Mouse (Mus musculus) neural tube, embryonic 13.5 days (tissue): ENCODE data around the gene Tyw1. TPM values are rescaled to one million over a fixed set of nuclear protein-coding genes. Genes with fewer than 3 reads are reported as not detected.

Source experiments
- ATAC-seq: fragments of 200-750 bp; cut with Nextera tagmentation; 2 replicates; pipeline ENCODE4 v1.8.0; 2017; ENCODE audit warnings: low read depth, mild to moderate bottlenecking, moderate TSS enrichment, moderate library complexity
- H3K27ac ChIP-seq: fragments of 300-500 bp; sonication (generic); replicated peaks from 2 replicates; pipeline ENCODE4 v1.5.1; 2015; ENCODE audit warnings: moderate library complexity, mild to moderate bottlenecking, inconsistent platforms
- H3K27me3 ChIP-seq: fragments of 300-500 bp; sonication (generic); 2 replicates; pipeline ENCODE4 v1.6.1; 2015; ENCODE audit warnings: mild to moderate bottlenecking, inconsistent platforms
- H3K36me3 ChIP-seq: fragments of 300-500 bp; sonication (generic); 2 replicates; pipeline ENCODE4 v1.6.1; 2015; ENCODE audit warnings: mild to moderate bottlenecking, inconsistent platforms
- H3K4me1 ChIP-seq: fragments of 300-500 bp; sonication (generic); replicated peaks from 2 replicates; pipeline ENCODE4 v1.6.1; 2015; ENCODE audit warnings: inconsistent platforms
- H3K4me2 ChIP-seq: fragments of 300-500 bp; sonication (generic); 2 replicates; pipeline ENCODE4 v1.6.1; 2015; ENCODE audit warnings: inconsistent platforms, mild to moderate bottlenecking, moderate library complexity
- H3K4me3 ChIP-seq: fragments of 300-500 bp; sonication (generic); 2 replicates; pipeline ENCODE4 v1.5.1; 2015; ENCODE audit warnings: mild to moderate bottlenecking, inconsistent platforms
- H3K9ac ChIP-seq: fragments of 300-500 bp; sonication (generic); 2 replicates; pipeline ENCODE4 v1.6.1; 2015; ENCODE audit warnings: moderate library complexity, mild to moderate bottlenecking, inconsistent platforms
- H3K9me3 ChIP-seq: fragments of 300-500 bp; sonication (generic); 2 replicates; pipeline ENCODE4 v1.6.1; 2016; ENCODE audit warnings: inconsistent platforms
- WGBS: fragments of 180-500 bp; shearing (Covaris S2); methylation state at CpG from one replicate; pipeline ENCODE4 v1.1.7; 2015; 5-methylcytosine and 5-hydroxymethylcytosine counted together
- polyA plus RNA-seq: library from polyadenylated mRNA; unstranded; fragments of >200 nt; fragmentation: Nextera tagmentation; extraction: Ambion mirVana; gene quantifications from 2 replicates; pipeline ENCODE4 v1.2.1, GENCODE M21; 2015

Tyw1 gene
- polyA plus RNA-seq, 1 experiment from 2014 or later, result 27.0 TPM

GRCm38 (mm10) chr5:130298831-130299460 lies 43.5 kb downstream of the Tyw1 start:
- no peak overlapping the region for H3K9ac ChIP-seq
- peaks cover 69% of the 10 kb centered on the region for H3K36me3 ChIP-seq
- H3K9me3 ChIP-seq, result no peaks in the 10 kb centered on the region
- H3K27me3 ChIP-seq, result no peaks in the 10 kb centered on the region
- H3K27ac ChIP-seq, result no peak overlapping the region
- ATAC-seq, result no peak
- no peaks in the 10 kb centered on the region for H3K4me1 ChIP-seq
- WGBS, result 88% methylated on average over 9 of the region's 9 CpGs
- no peak overlapping the region for H3K4me3 ChIP-seq
- no peak overlapping the region for H3K4me2 ChIP-seq

GRCm38 (mm10) chr5:130299526-130299925 lies 44.1 kb downstream of the Tyw1 start:
- no peak for ATAC-seq
- Histone ChIP-seq H3K4me1 (no peaks in the 10 kb centered on the region), H3K9me3 (no peaks in the 10 kb centered on the region), H3K4me2 (no peak overlapping the region), H3K9ac (no peak overlapping the region), H3K36me3 (peaks cover 75% of the 10 kb centered on the region), H3K27me3 (no peaks in the 10 kb centered on the region), H3K27ac (no peak overlapping the region), H3K4me3 (no peak overlapping the region)
- WGBS, result 96% methylated on average over 8 of the region's 8 CpGs

GRCm38 (mm10) chr5:130303611-130304010 lies 48.2 kb downstream of the Tyw1 start:
- no peaks in the 10 kb centered on the region for H3K9me3 ChIP-seq
- H3K36me3 ChIP-seq, result peaks cover 67% of the 10 kb centered on the region
- H3K4me3 ChIP-seq, result no peak overlapping the region
- ATAC-seq, result no peak
- no peak overlapping the region for H3K27ac ChIP-seq
- H3K4me1 ChIP-seq, result peaks cover 13% of the 10 kb centered on the region
- H3K4me2 ChIP-seq, result no peak overlapping the region
- 78% methylated on average over 6 of the region's 6 CpGs for WGBS
- H3K27me3 ChIP-seq, result no peaks in the 10 kb centered on the region
- H3K9ac ChIP-seq, result no peak overlapping the region

DNA sequence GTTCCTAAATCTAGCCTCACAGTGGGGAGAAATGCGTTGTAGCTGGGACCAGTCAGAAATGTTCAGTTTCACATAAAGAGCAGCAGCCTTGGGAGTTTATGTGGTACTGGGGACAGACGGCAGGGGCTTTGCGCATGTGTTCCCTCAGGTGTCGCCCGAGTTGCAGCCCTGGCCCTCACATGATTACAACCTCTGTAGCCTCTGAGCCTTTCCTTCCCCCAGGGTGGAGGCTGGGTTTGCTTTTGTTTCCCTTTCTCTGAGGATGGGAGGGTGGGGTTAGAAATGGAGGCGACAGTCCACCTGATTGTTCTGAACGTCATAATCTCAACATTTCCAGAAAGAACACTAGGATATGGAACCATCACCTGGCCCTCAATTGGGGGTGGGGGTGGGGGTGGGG lies 52.5 kb downstream of the Tyw1 start:
- ATAC-seq, result no peak
- H3K36me3 ChIP-seq, result peaks cover 31% of the 10 kb centered on the region
- no peak overlapping the region for H3K9ac ChIP-seq

DNA sequence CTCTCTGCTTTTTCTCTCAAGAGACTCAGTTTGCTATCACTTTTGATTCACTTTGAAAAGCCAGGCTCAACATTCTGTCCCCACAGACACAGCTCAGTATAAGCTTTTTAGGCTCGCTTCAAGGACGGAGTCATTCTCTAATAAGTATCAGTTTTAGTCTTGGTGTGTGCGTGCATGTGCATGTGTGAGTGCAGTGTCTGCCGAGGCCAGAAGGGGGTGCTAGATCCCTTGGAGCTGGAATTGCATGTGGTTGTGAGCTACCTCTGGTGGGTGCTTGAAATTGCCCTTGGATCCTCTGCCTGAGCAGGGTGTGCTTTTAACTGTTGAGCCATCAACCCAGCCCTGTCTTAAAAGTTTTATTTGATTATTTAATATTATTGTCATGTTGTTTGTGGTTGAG lies 54.7 kb downstream of the Tyw1 start:
- Histone ChIP-seq H3K4me2 (no peak overlapping the region), H3K36me3 (peaks cover 15% of the 10 kb centered on the region)
- WGBS, result 95% methylated on average over 4 of the region's 4 CpGs

More for the DNA sequence above, 52.5 kb downstream of the Tyw1 start:
- peaks cover 13% of the 10 kb centered on the region for H3K4me1 ChIP-seq
- WGBS, result 64% methylated on average over 7 of the region's 7 CpGs
- H3K27me3 ChIP-seq, result no peaks in the 10 kb centered on the region
- H3K4me2 ChIP-seq, result no peak overlapping the region
- no peak overlapping the region for H3K4me3 ChIP-seq
- no peaks in the 10 kb centered on the region for H3K9me3 ChIP-seq
- peak overlapping the region; percentile 35 for H3K27ac ChIP-seq

GRCm38 (mm10) chr5:130310827-130311226 lies 55.4 kb downstream of the Tyw1 start:
- WGBS, result 77% methylated on average over 7 of the region's 7 CpGs
- H3K9me3 ChIP-seq, result no peaks in the 10 kb centered on the region
- ATAC-seq, result no peak

More for the DNA sequence above, 54.7 kb downstream of the Tyw1 start:
- no peak overlapping the region for H3K4me3 ChIP-seq
- H3K27ac ChIP-seq, result no peak overlapping the region
- no peaks in the 10 kb centered on the region for H3K27me3 ChIP-seq
- no peaks in the 10 kb centered on the region for H3K9me3 ChIP-seq
- peaks cover 13% of the 10 kb centered on the region for H3K4me1 ChIP-seq
- no peak overlapping the region for H3K9ac ChIP-seq
- no peak for ATAC-seq

DNA sequence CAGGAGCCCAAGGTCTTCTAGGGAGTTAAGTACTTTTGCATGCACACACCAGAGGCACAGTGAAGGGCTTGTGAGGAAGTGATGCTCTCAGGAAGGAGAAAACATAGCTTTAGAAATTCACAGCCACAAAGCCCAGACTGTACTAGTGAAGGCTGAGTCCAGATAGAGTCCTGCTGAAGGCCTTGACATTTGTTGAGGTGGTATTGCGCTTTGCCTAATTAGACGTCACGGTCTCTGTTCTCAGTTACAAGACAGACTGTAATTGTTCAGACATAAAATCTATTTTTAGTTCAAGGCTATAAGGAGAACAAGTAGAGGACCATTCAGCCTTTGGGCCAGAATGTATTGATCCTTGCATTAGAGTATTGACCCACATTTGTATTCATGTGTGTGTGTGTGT lies 58.1 kb downstream of the Tyw1 start:
- Histone ChIP-seq H3K4me1 (no peaks in the 10 kb centered on the region), H3K4me2 (no peak overlapping the region), H3K36me3 (peaks cover 12% of the 10 kb centered on the region), H3K27ac (no peak overlapping the region), H3K9ac (no peak overlapping the region), H3K27me3 (no peaks in the 10 kb centered on the region), H3K4me3 (no peak overlapping the region), H3K9me3 (no peaks in the 10 kb centered on the region)
- ATAC-seq, result no peak
- 82% methylated on average over 3 of the region's 3 CpGs for WGBS

More at GRCm38 (mm10) chr5:130310827-130311226, 55.4 kb downstream of the Tyw1 start:
- Histone ChIP-seq H3K27me3 (no peaks in the 10 kb centered on the region), H3K4me2 (no peak overlapping the region), H3K4me3 (no peak overlapping the region), H3K27ac (no peak overlapping the region), H3K4me1 (peaks cover 13% of the 10 kb centered on the region), H3K9ac (no peak overlapping the region), H3K36me3 (peaks cover 9% of the 10 kb centered on the region)

GRCm38 (mm10) chr5:130314926-130315325 lies 59.5 kb downstream of the Tyw1 start:
- WGBS, result 98% methylated on average over 3 of the region's 3 CpGs
- H3K27ac ChIP-seq, result no peak overlapping the region
- no peak overlapping the region for H3K4me3 ChIP-seq
- no peaks in the 10 kb centered on the region for H3K27me3 ChIP-seq
- no peak overlapping the region for H3K9ac ChIP-seq
- no peaks in the 10 kb centered on the region for H3K4me1 ChIP-seq
- H3K4me2 ChIP-seq, result no peak overlapping the region
- ATAC-seq, result no peak
- no peaks in the 10 kb centered on the region for H3K9me3 ChIP-seq
- H3K36me3 ChIP-seq, result peaks cover 12% of the 10 kb centered on the region

DNA sequence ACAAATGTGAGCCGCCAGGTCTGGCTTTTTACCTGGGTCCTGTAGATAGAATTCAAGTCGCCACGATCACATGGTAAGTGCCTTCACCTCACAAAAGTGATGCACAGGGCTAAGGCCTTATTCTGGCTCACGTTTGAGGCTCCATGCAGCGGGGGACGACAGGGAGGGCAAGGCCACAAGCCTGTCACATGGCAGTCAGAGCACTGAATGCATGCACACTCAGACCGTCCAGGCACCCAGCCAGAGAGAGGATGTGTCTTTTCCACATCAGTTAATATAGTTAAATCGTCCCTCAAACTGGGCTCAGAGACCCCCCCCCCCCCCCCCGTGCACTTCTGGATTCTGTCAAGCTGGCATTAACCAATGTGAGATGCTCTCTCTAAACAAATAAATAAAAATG lies 60.9 kb downstream of the Tyw1 start:
- no peak overlapping the region for H3K4me2 ChIP-seq
- no peak overlapping the region for H3K9ac ChIP-seq
- WGBS, result 85% methylated on average over 9 of the region's 9 CpGs
- no peaks in the 10 kb centered on the region for H3K27me3 ChIP-seq
- no peak overlapping the region for H3K4me3 ChIP-seq
- H3K27ac ChIP-seq, result no peak overlapping the region
- no peak for ATAC-seq
- no peaks in the 10 kb centered on the region for H3K9me3 ChIP-seq
- H3K36me3 ChIP-seq, result peaks cover 9% of the 10 kb centered on the region
- H3K4me1 ChIP-seq, result peaks cover 5% of the 10 kb centered on the region; the same call in 1 of the 2 replicates

- WGBS, result 92% methylated on average over 5 of the region's 5 CpGs
- H3K9ac ChIP-seq, result no peak overlapping the region
Measured at GRCm38 (mm10) chr5:130319783-130320182, 64.4 kb downstream of the Tyw1 start.

DNA sequence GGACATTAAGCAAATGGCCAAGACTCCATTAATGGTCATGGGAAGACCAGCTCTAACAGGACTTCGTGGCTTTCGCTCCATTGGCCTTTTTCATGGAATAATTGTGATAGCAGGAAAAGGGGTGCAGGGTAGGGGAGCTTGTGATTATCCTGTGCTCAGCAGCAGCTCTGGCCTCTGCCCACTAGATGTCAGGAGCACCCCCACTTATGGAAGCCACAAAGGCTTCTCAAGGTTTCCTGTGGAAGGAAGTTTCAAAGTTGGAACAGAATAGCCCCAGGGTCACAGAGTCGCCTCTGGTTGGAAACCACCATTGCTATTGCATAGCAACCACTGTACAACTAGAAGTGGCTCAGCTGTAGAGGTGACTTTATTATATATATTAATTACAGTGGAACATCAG lies 65.1 kb downstream of the Tyw1 start:
- peaks cover 6% of the 10 kb centered on the region; the same call in 1 of the 2 replicates for H3K9me3 ChIP-seq
- no peak overlapping the region for H3K27ac ChIP-seq
- no peak overlapping the region for H3K9ac ChIP-seq
- no peaks in the 10 kb centered on the region for H3K27me3 ChIP-seq
- H3K4me3 ChIP-seq, result no peak overlapping the region
- peaks cover 18% of the 10 kb centered on the region for H3K36me3 ChIP-seq
- ATAC-seq, result no peak
- H3K4me2 ChIP-seq, result no peak overlapping the region
- H3K4me1 ChIP-seq, result peaks cover 5% of the 10 kb centered on the region; the same call in 1 of the 2 replicates
- WGBS, result 78% methylated on average over 3 of the region's 3 CpGs

More at GRCm38 (mm10) chr5:130319783-130320182, 64.4 kb downstream of the Tyw1 start:
- no peak overlapping the region for H3K27ac ChIP-seq
- H3K4me3 ChIP-seq, result no peak overlapping the region
- no peaks in the 10 kb centered on the region for H3K27me3 ChIP-seq
- peaks cover 11% of the 10 kb centered on the region for H3K36me3 ChIP-seq
- H3K4me2 ChIP-seq, result no peak overlapping the region
- peaks cover 5% of the 10 kb centered on the region; the same call in 1 of the 2 replicates for H3K4me1 ChIP-seq
- ATAC-seq, result no peak
- peaks cover 6% of the 10 kb centered on the region; the same call in 1 of the 2 replicates for H3K9me3 ChIP-seq

GRCm38 (mm10) chr5:130325486-130325885 lies 70.1 kb downstream of the Tyw1 start:
- Histone ChIP-seq H3K36me3 (peaks cover 28% of the 10 kb centered on the region), H3K4me1 (peaks cover 5% of the 10 kb centered on the region; the same call in 1 of the 2 replicates), H3K27ac (no peak overlapping the region), H3K27me3 (no peaks in the 10 kb centered on the region), H3K9me3 (peaks cover 6% of the 10 kb centered on the region; the same call in 1 of the 2 replicates), H3K4me2 (no peak overlapping the region), H3K4me3 (no peak overlapping the region), H3K9ac (no peak overlapping the region)
- 95% methylated on average over 8 of the region's 8 CpGs for WGBS
- ATAC-seq, result no peak
